Mouse (Mus musculus): ENCODE measurements around the gene Sstr2.

GRCm38 (mm10) chr11:113621001-113621400 is 1.9 kb downstream of the Sstr2 start:
- TF ChIP-seq EP300 (IDR thresholded peaks at IDR 0.05; ENCODE audit: low read depth) (no peak), CTCF (IDR thresholded peaks at IDR 0.05; ENCODE audit: low read depth) (no peak)
